Mouse (Mus musculus): Measurements from ENCODE around the gene Bcas1. TPM values are rescaled to one million over a fixed set of nuclear protein-coding genes. Genes with fewer than 3 reads are reported as not detected.

Gene Bcas1
- 1.9 and 2.6 TPM in 2 replicates for polyA plus RNA-seq (2015; fragmentation: Nextera tagmentation; extraction: Ambion mirVana)

- H3K4me3 ChIP-seq, result no peak within 1 kb of the TSS
- 67% methylated on average over 8 of the region's 8 CpGs for WGBS
- no peak within 1 kb of the TSS for H3K27ac ChIP-seq
- H3K36me3 ChIP-seq, result no peaks in the 10 kb centered on the region
- no peaks in the 10 kb centered on the region for H3K27me3 ChIP-seq
- no peak for ATAC-seq (ENCODE audit: borderline replicate concordance, extremely low read depth, low FRiP score, low TSS enrichment)
- no peak within 1 kb of the TSS for H3K4me2 ChIP-seq
- H3K9ac ChIP-seq, result no peak within 1 kb of the TSS
- no peaks in the 10 kb centered on the region for H3K4me1 ChIP-seq
- H3K9me3 ChIP-seq, result no peaks in the 10 kb centered on the region
These were observed at the start of gene Bcas1 for GRCm38 (mm10) chr2:170427704-170428103. Gene Bcas1 (minus strand): TSS chr2:170427845.

- ATAC-seq (ENCODE audit: borderline replicate concordance, extremely low read depth, low FRiP score, low TSS enrichment), result no peak
- H3K9ac ChIP-seq, result no peak overlapping the region
- H3K4me1 ChIP-seq, result no peaks in the 10 kb centered on the region; the same call in 1 of the 2 replicates
- no peak overlapping the region for H3K27ac ChIP-seq
- no peak overlapping the region for H3K4me3 ChIP-seq
- H3K9me3 ChIP-seq, result no peaks in the 10 kb centered on the region
- H3K27me3 ChIP-seq, result no peaks in the 10 kb centered on the region
- H3K4me2 ChIP-seq, result no peak overlapping the region
- H3K36me3 ChIP-seq, result no peaks in the 10 kb centered on the region
- 20% methylated on average over 8 of the region's 8 CpGs for WGBS
These were observed 49.0 kb upstream of the Bcas1 start for GRCm38 (mm10) chr2:170476643-170477042.

GRCm38 (mm10) chr2:170476215-170476614 lies 48.6 kb upstream of the Bcas1 start:
- Histone ChIP-seq H3K4me1 (no peaks in the 10 kb centered on the region; the same call in 1 of the 2 replicates), H3K9ac (no peak overlapping the region), H3K27me3 (no peaks in the 10 kb centered on the region), H3K36me3 (no peaks in the 10 kb centered on the region), H3K9me3 (no peaks in the 10 kb centered on the region), H3K27ac (no peak overlapping the region), H3K4me2 (no peak overlapping the region), H3K4me3 (no peak overlapping the region)
- ATAC-seq (ENCODE audit: borderline replicate concordance, extremely low read depth, low FRiP score, low TSS enrichment), result no peak
- 67% methylated on average over 11 of the region's 11 CpGs for WGBS

GRCm38 (mm10) chr2:170475164-170475563 lies 47.5 kb upstream of the Bcas1 start:
- Histone ChIP-seq H3K9me3 (no peaks in the 10 kb centered on the region), H3K4me2 (no peak overlapping the region), H3K4me3 (no peak overlapping the region), H3K27ac (no peak overlapping the region), H3K36me3 (no peaks in the 10 kb centered on the region), H3K27me3 (no peaks in the 10 kb centered on the region), H3K9ac (no peak overlapping the region), H3K4me1 (no peaks in the 10 kb centered on the region; the same call in 1 of the 2 replicates)
- WGBS, result 76% methylated on average over 3 of the region's 3 CpGs
- ATAC-seq (ENCODE audit: borderline replicate concordance, extremely low read depth, low FRiP score, low TSS enrichment), result no peak

GRCm38 (mm10) chr2:170474125-170474524 lies 46.5 kb upstream of the Bcas1 start:
- Histone ChIP-seq H3K9ac (no peak overlapping the region), H3K36me3 (no peaks in the 10 kb centered on the region), H3K27ac (no peak overlapping the region), H3K4me3 (no peak overlapping the region), H3K4me2 (no peak overlapping the region), H3K27me3 (no peaks in the 10 kb centered on the region), H3K4me1 (peaks cover 4% of the 10 kb centered on the region), H3K9me3 (no peaks in the 10 kb centered on the region)
- 93% methylated on average over 5 of the region's 5 CpGs for WGBS
- no peak for ATAC-seq (ENCODE audit: borderline replicate concordance, extremely low read depth, low FRiP score, low TSS enrichment)

GRCm38 (mm10) chr2:170470591-170470990 lies 42.9 kb upstream of the Bcas1 start:
- WGBS, result 55% methylated on average over 5 of the region's 5 CpGs
- Histone ChIP-seq H3K4me1 (peaks cover 4% of the 10 kb centered on the region; the same call in 1 of the 2 replicates), H3K4me2 (no peak overlapping the region), H3K9me3 (no peaks in the 10 kb centered on the region), H3K36me3 (no peaks in the 10 kb centered on the region), H3K9ac (no peak overlapping the region), H3K27ac (no peak overlapping the region), H3K4me3 (no peak overlapping the region), H3K27me3 (no peaks in the 10 kb centered on the region)
- no peak for ATAC-seq (ENCODE audit: borderline replicate concordance, extremely low read depth, low FRiP score, low TSS enrichment)

GRCm38 (mm10) chr2:170469616-170470308 lies 42.1 kb upstream of the Bcas1 start:
- H3K4me2 ChIP-seq, result no peak overlapping the region
- WGBS, result 6% methylated on average over 10 of the region's 10 CpGs
- H3K27ac ChIP-seq, result peak overlapping the region; percentile 33; the same call in 1 of the 2 replicates
- H3K36me3 ChIP-seq, result no peaks in the 10 kb centered on the region
- H3K4me1 ChIP-seq, result peaks cover 4% of the 10 kb centered on the region; the same call in 1 of the 2 replicates
- no peaks in the 10 kb centered on the region for H3K27me3 ChIP-seq
- no peak for ATAC-seq (ENCODE audit: borderline replicate concordance, extremely low read depth, low FRiP score, low TSS enrichment)
- no peak overlapping the region for H3K9ac ChIP-seq
- no peaks in the 10 kb centered on the region for H3K9me3 ChIP-seq
- H3K4me3 ChIP-seq, result no peak overlapping the region

- no peaks in the 10 kb centered on the region for H3K36me3 ChIP-seq
- no peak overlapping the region for H3K4me3 ChIP-seq
- no peaks in the 10 kb centered on the region for H3K9me3 ChIP-seq
- no peaks in the 10 kb centered on the region for H3K27me3 ChIP-seq
- ATAC-seq (ENCODE audit: borderline replicate concordance, extremely low read depth, low FRiP score, low TSS enrichment), result no peak
- no peak overlapping the region for H3K4me2 ChIP-seq
- no peak overlapping the region for H3K9ac ChIP-seq
- peaks cover 4% of the 10 kb centered on the region; the same call in 1 of the 2 replicates for H3K4me1 ChIP-seq
- H3K27ac ChIP-seq, result no peak overlapping the region
These were observed 40.4 kb upstream of the Bcas1 start for GRCm38 (mm10) chr2:170468009-170468408.

GRCm38 (mm10) chr2:170464817-170465216 lies 37.2 kb upstream of the Bcas1 start:
- 27% methylated on average over 4 of the region's 4 CpGs for WGBS
- Histone ChIP-seq H3K36me3 (no peaks in the 10 kb centered on the region), H3K4me2 (no peak overlapping the region), H3K9me3 (no peaks in the 10 kb centered on the region), H3K4me1 (peaks cover 4% of the 10 kb centered on the region; the same call in 1 of the 2 replicates), H3K9ac (no peak overlapping the region), H3K4me3 (no peak overlapping the region), H3K27ac (no peak overlapping the region), H3K27me3 (no peaks in the 10 kb centered on the region; the same call in 1 of the 2 replicates)
- ATAC-seq (ENCODE audit: borderline replicate concordance, extremely low read depth, low FRiP score, low TSS enrichment), result no peak

- Histone ChIP-seq H3K4me3 (no peak overlapping the region), H3K27ac (no peak overlapping the region), H3K36me3 (no peaks in the 10 kb centered on the region), H3K4me1 (no peaks in the 10 kb centered on the region), H3K9me3 (no peaks in the 10 kb centered on the region), H3K4me2 (no peak overlapping the region), H3K27me3 (no peaks in the 10 kb centered on the region; the same call in 1 of the 2 replicates), H3K9ac (no peak overlapping the region)
- 69% methylated on average over 7 of the region's 7 CpGs for whole genome bisulfite sequencing
- ATAC-seq (ENCODE audit: borderline replicate concordance, extremely low read depth, low FRiP score, low TSS enrichment), result no peak
These were observed 34.0 kb upstream of the Bcas1 start for GRCm38 (mm10) chr2:170461652-170462051.

GRCm38 (mm10) chr2:170459805-170460204 lies 32.2 kb upstream of the Bcas1 start:
- no peaks in the 10 kb centered on the region for H3K4me1 ChIP-seq
- H3K4me2 ChIP-seq, result no peak overlapping the region
- 17% methylated on average over 9 of the region's 9 CpGs for WGBS
- no peaks in the 10 kb centered on the region; the same call in 1 of the 2 replicates for H3K27me3 ChIP-seq
- no peaks in the 10 kb centered on the region for H3K36me3 ChIP-seq
- no peak for ATAC-seq (ENCODE audit: borderline replicate concordance, extremely low read depth, low FRiP score, low TSS enrichment)
- H3K9ac ChIP-seq, result no peak overlapping the region
- no peak overlapping the region for H3K4me3 ChIP-seq
- no peaks in the 10 kb centered on the region for H3K9me3 ChIP-seq
- H3K27ac ChIP-seq, result no peak overlapping the region

GRCm38 (mm10) chr2:170459183-170459582 lies 31.5 kb upstream of the Bcas1 start:
- no peaks in the 10 kb centered on the region for H3K36me3 ChIP-seq
- ATAC-seq (ENCODE audit: borderline replicate concordance, extremely low read depth, low FRiP score, low TSS enrichment), result no peak
- H3K4me3 ChIP-seq, result no peak overlapping the region
- no peak overlapping the region for H3K4me2 ChIP-seq
- no peak overlapping the region for H3K27ac ChIP-seq
- H3K9ac ChIP-seq, result no peak overlapping the region
- no peaks in the 10 kb centered on the region for H3K9me3 ChIP-seq
- H3K27me3 ChIP-seq, result no peaks in the 10 kb centered on the region; the same call in 1 of the 2 replicates
- no peaks in the 10 kb centered on the region for H3K4me1 ChIP-seq
- WGBS, result 58% methylated on average over 10 of the region's 10 CpGs
